ENCODE assay signal across 20 mouse cellular contexts in genomic region chr7:24479685-24480084, GRCm38 (mm10). TPM values are rescaled to one million over a fixed set of nuclear protein-coding genes. Genes with fewer than 3 reads are reported as not detected.
DNase-seq lines count a peak whose midpoint lies in the region; ATAC-seq lines count a peak whose summit lies in the region.
"Had no signal": no experiment of that assay in that cellular context is flagged by ENCODE, and none has a peak within 500 bp of the region (broad histone marks: within the 10 kb centered on the region; RNA-seq: fewer than 3 reads in every experiment).

No protein-coding gene starts in this region.

- H3K9ac ChIP-seq in midbrain, embryonic 11.5 days (ENCODE audit: low read length) = no peak overlapping the region
- H3K9ac ChIP-seq in midbrain, embryonic 14.5 days (replicated peaks; ENCODE audit: low read length) = no peak overlapping the region; the same call in 1 of the 2 replicates
- H3K9ac ChIP-seq in neural tube, embryonic 15.5 days (replicated peaks) = no peak overlapping the region
- H3K9ac ChIP-seq: heart, embryonic 15.5 days; liver, embryonic 14.5 days; lung, embryonic 15.5 days had no signal

- 100% methylated on average over 2 of the region's 2 CpGs for WGBS in midbrain, embryonic 11.5 days
- WGBS in midbrain, embryonic 10.5 days = 88% methylated on average over 2 of the region's 2 CpGs
- 96% methylated on average over 2 of the region's 2 CpGs for WGBS in midbrain, embryonic 14.5 days
- 88% methylated on average over 2 of the region's 2 CpGs for WGBS in neural tube, embryonic 15.5 days
- WGBS in embryonic facial prominence, embryonic 10.5 days = 90% methylated on average over 2 of the region's 2 CpGs

- no peaks in the 10 kb centered on the region for H3K36me3 ChIP-seq in midbrain, embryonic 11.5 days (ENCODE audit: control insufficient read depth, insufficient read depth, low read length)
- no peaks in the 10 kb centered on the region for H3K36me3 ChIP-seq in midbrain, embryonic 10.5 days
- H3K36me3 ChIP-seq in midbrain, embryonic 14.5 days (ENCODE audit: control insufficient read depth, insufficient read depth, low read length) = no peaks in the 10 kb centered on the region
- no peaks in the 10 kb centered on the region for H3K36me3 ChIP-seq in neural tube, embryonic 15.5 days
- no peaks in the 10 kb centered on the region for H3K36me3 ChIP-seq in embryonic facial prominence, embryonic 10.5 days (replicated peaks)
- H3K36me3 ChIP-seq: G1E; heart, embryonic 15.5 days had no signal

- H3K9me3 ChIP-seq in midbrain, embryonic 11.5 days (ENCODE audit: control insufficient read depth, low read length) = no peaks in the 10 kb centered on the region
- no peaks in the 10 kb centered on the region for H3K9me3 ChIP-seq in midbrain, embryonic 10.5 days (replicated peaks)
- H3K9me3 ChIP-seq in midbrain, embryonic 14.5 days (ENCODE audit: control insufficient read depth, low read length) = no peaks in the 10 kb centered on the region
- H3K9me3 ChIP-seq in neural tube, embryonic 15.5 days (replicated peaks) = no peaks in the 10 kb centered on the region
- H3K9me3 ChIP-seq in embryonic facial prominence, embryonic 10.5 days = no peaks in the 10 kb centered on the region
- H3K9me3 ChIP-seq: heart, embryonic 15.5 days; lung, embryonic 15.5 days had no signal

- peaks cover 15% of the 10 kb centered on the region for H3K4me1 ChIP-seq in midbrain, embryonic 11.5 days (ENCODE audit: control insufficient read depth, insufficient read depth, low read length)
- H3K4me1 ChIP-seq in midbrain, embryonic 10.5 days = peaks cover 35% of the 10 kb centered on the region
- peaks cover 29% of the 10 kb centered on the region for H3K4me1 ChIP-seq in midbrain, embryonic 14.5 days (ENCODE audit: control insufficient read depth, insufficient read depth, low read length)
- peaks cover 47% of the 10 kb centered on the region for H3K4me1 ChIP-seq in neural tube, embryonic 15.5 days
- H3K4me1 ChIP-seq in embryonic facial prominence, embryonic 10.5 days = peaks cover 30% of the 10 kb centered on the region

- peaks cover 7% of the 10 kb centered on the region for H3K27me3 ChIP-seq in midbrain, embryonic 11.5 days (ENCODE audit: control insufficient read depth, insufficient read depth, low read length)
- peaks cover 53% of the 10 kb centered on the region for H3K27me3 ChIP-seq in midbrain, embryonic 10.5 days (ENCODE audit: low read depth, poor library complexity, severe bottlenecking)
- H3K27me3 ChIP-seq in midbrain, embryonic 14.5 days (ENCODE audit: control insufficient read depth, insufficient read depth, low read length) = no peaks in the 10 kb centered on the region
- no peaks in the 10 kb centered on the region for H3K27me3 ChIP-seq in neural tube, embryonic 15.5 days (replicated peaks)
- peaks cover 63% of the 10 kb centered on the region for H3K27me3 ChIP-seq in embryonic facial prominence, embryonic 10.5 days (replicated peaks; ENCODE audit: low read depth, poor library complexity, severe bottlenecking)

- no peak overlapping the region for H3K4me3 ChIP-seq in midbrain, embryonic 11.5 days (ENCODE audit: low read depth, low read length)
- H3K4me3 ChIP-seq in midbrain, embryonic 10.5 days = no peak overlapping the region
- no peak overlapping the region for H3K4me3 ChIP-seq in midbrain, embryonic 14.5 days (replicated peaks; ENCODE audit: low read depth, low read length)
- peak overlapping the region; percentile 67; the same call in 1 of the 2 replicates for H3K4me3 ChIP-seq in neural tube, embryonic 15.5 days (replicated peaks)
- no peak overlapping the region for H3K4me3 ChIP-seq in embryonic facial prominence, embryonic 10.5 days
- H3K4me3 ChIP-seq: heart, embryonic 15.5 days; lung, embryonic 15.5 days had no signal

- H3K27ac ChIP-seq in midbrain, embryonic 11.5 days (ENCODE audit: low read depth, low read length) = no peak overlapping the region
- H3K27ac ChIP-seq in midbrain, embryonic 10.5 days (replicated peaks) = no peak overlapping the region
- H3K27ac ChIP-seq in midbrain, embryonic 14.5 days (replicated peaks; ENCODE audit: low read depth, low read length) = no peak overlapping the region
- no peak overlapping the region for H3K27ac ChIP-seq in neural tube, embryonic 15.5 days (replicated peaks)
- no peak overlapping the region for H3K27ac ChIP-seq in embryonic facial prominence, embryonic 10.5 days (replicated peaks)
- H3K27ac ChIP-seq: heart, embryonic 15.5 days; liver, embryonic 14.5 days; lung, embryonic 15.5 days had no signal

- DNase-seq in cerebellum, adult 11-12 months = peak; percentile 52
- DNase-seq in cerebellum, adult 11 months = no peak
- DNase-seq in midbrain, embryonic 11.5 days (ENCODE audit: low spot score, missing footprints) = peak; percentile 44
- no peak for DNase-seq in midbrain, embryonic 10.5 days (ENCODE audit: low spot score)
- no peak for DNase-seq in midbrain, embryonic 14.5 days
- no peak for DNase-seq in MN1 (ENCODE audit: low spot score)
- no peak for DNase-seq in embryonic facial prominence, embryonic 10.5 days (ENCODE audit: low spot score)
- DNase-seq: adrenal gland, postnatal 25 days; kidney, adult 2 months; kidney, postnatal 25 days; lung, postnatal 4 days; right cerebral cortex, postnatal 14 days; spleen, adult 18-20 months had no signal

- no peak overlapping the region for H3K4me2 ChIP-seq in midbrain, embryonic 11.5 days
- peak overlapping the region; percentile 86; the same call in 1 of the 2 replicates for H3K4me2 ChIP-seq in midbrain, embryonic 14.5 days (ENCODE audit: low read length)
- H3K4me2 ChIP-seq in neural tube, embryonic 15.5 days = peak overlapping the region; percentile 77
- H3K4me2 ChIP-seq: heart, embryonic 15.5 days; lung, embryonic 15.5 days had no signal

- ATAC-seq in midbrain, embryonic 11.5 days (ENCODE audit: low FRiP score) = no peak
- ATAC-seq in midbrain, embryonic 14.5 days (ENCODE audit: low FRiP score, low TSS enrichment) = no peak
- no peak for ATAC-seq in neural tube, embryonic 15.5 days (ENCODE audit: low FRiP score)

RNA-seq across cellular contexts. Expression of gene Cadm4, which starts 2.1 kb away (rescaled TPM):
- 6.6 and 6.7 TPM in 2 replicates for polyA plus RNA-seq in midbrain, embryonic 11.5 days (2014; fragmentation: Nextera tagmentation; extraction: Ambion mirVana)
- polyA plus RNA-seq in midbrain, embryonic 10.5 days (2016; fragmentation: Nextera tagmentation; extraction: Ambion mirVana) = 10.0 and 18.3 TPM in 2 replicates
- 26.2 and 63.4 TPM in 2 replicates for polyA plus RNA-seq in midbrain, embryonic 14.5 days (2014; fragmentation: Nextera tagmentation; extraction: Ambion mirVana)
- 67.2 and 90.6 TPM in 2 replicates for polyA plus RNA-seq in neural tube, embryonic 15.5 days (2015; fragmentation: Nextera tagmentation; extraction: Ambion mirVana)
- 5.0 and 5.7 TPM in 2 replicates for polyA plus RNA-seq in embryonic facial prominence, embryonic 10.5 days (2016; fragmentation: Nextera tagmentation; extraction: Ambion mirVana)

RNA-seq across cellular contexts. Expression of gene Plaur, which starts 17.4 kb away (rescaled TPM):
- 0.86 and 1.4 TPM in 2 replicates for polyA plus RNA-seq in midbrain, embryonic 11.5 days (2014; fragmentation: Nextera tagmentation; extraction: Ambion mirVana)
- 0.68 and 1.0 TPM in 2 replicates for polyA plus RNA-seq in midbrain, embryonic 10.5 days (2016; fragmentation: Nextera tagmentation; extraction: Ambion mirVana)
- 1.1 and 2.6 TPM in 2 replicates for polyA plus RNA-seq in midbrain, embryonic 14.5 days (2014; fragmentation: Nextera tagmentation; extraction: Ambion mirVana)
- 1.7 and 4.6 TPM in 2 replicates for polyA plus RNA-seq in neural tube, embryonic 15.5 days (2015; fragmentation: Nextera tagmentation; extraction: Ambion mirVana)
- polyA plus RNA-seq in embryonic facial prominence, embryonic 10.5 days (2016; fragmentation: Nextera tagmentation; extraction: Ambion mirVana) = 1.7 TPM in 2 replicates

RNA-seq across cellular contexts. Expression of gene Zfp428, which starts 27.1 kb away (rescaled TPM):
- 83.8 and 83.9 TPM in 2 replicates for polyA plus RNA-seq in midbrain, embryonic 11.5 days (2014; fragmentation: Nextera tagmentation; extraction: Ambion mirVana)
- polyA plus RNA-seq in midbrain, embryonic 10.5 days (2016; fragmentation: Nextera tagmentation; extraction: Ambion mirVana) = 116 and 127 TPM in 2 replicates
- 216 and 303 TPM in 2 replicates for polyA plus RNA-seq in midbrain, embryonic 14.5 days (2014; fragmentation: Nextera tagmentation; extraction: Ambion mirVana)
- polyA plus RNA-seq in neural tube, embryonic 15.5 days (2015; fragmentation: Nextera tagmentation; extraction: Ambion mirVana) = 215 and 282 TPM in 2 replicates
- 100.0 and 110 TPM in 2 replicates for polyA plus RNA-seq in embryonic facial prominence, embryonic 10.5 days (2016; fragmentation: Nextera tagmentation; extraction: Ambion mirVana)

RNA-seq across cellular contexts. Expression of gene Irgc1, which starts 27.6 kb away (rescaled TPM):
- polyA plus RNA-seq in midbrain, embryonic 11.5 days (2014; fragmentation: Nextera tagmentation; extraction: Ambion mirVana) = not detected in 2 replicates
- not detected in 2 replicates for polyA plus RNA-seq in midbrain, embryonic 10.5 days (2016; fragmentation: Nextera tagmentation; extraction: Ambion mirVana)
- polyA plus RNA-seq in midbrain, embryonic 14.5 days (2014; fragmentation: Nextera tagmentation; extraction: Ambion mirVana) = not detected in 2 replicates
- polyA plus RNA-seq in neural tube, embryonic 15.5 days (2015; fragmentation: Nextera tagmentation; extraction: Ambion mirVana) = not detected in 2 replicates
- polyA plus RNA-seq in embryonic facial prominence, embryonic 10.5 days (2016; fragmentation: Nextera tagmentation; extraction: Ambion mirVana) = not detected in 2 replicates
- polyA plus RNA-seq: heart, embryonic 15.5 days; limb, embryonic 14.5 days; liver, embryonic 14.5 days; lung, embryonic 15.5 days; neural tube, embryonic 11.5 days had no signal

RNA-seq across cellular contexts. Expression of gene AC161166.1, which starts 32.6 kb away (rescaled TPM):
- 0.55 and 0.59 TPM in 2 replicates for polyA plus RNA-seq in midbrain, embryonic 11.5 days (2014; fragmentation: Nextera tagmentation; extraction: Ambion mirVana)
- polyA plus RNA-seq in midbrain, embryonic 10.5 days (2016; fragmentation: Nextera tagmentation; extraction: Ambion mirVana) = 0.64 and 0.99 TPM in 2 replicates
- 0.93 and 1.8 TPM in 2 replicates for polyA plus RNA-seq in midbrain, embryonic 14.5 days (2014; fragmentation: Nextera tagmentation; extraction: Ambion mirVana)
- polyA plus RNA-seq in neural tube, embryonic 15.5 days (2015; fragmentation: Nextera tagmentation; extraction: Ambion mirVana) = 0.98 and 1.2 TPM in 2 replicates
- 1.2 TPM in 2 replicates for polyA plus RNA-seq in embryonic facial prominence, embryonic 10.5 days (2016; fragmentation: Nextera tagmentation; extraction: Ambion mirVana)
- polyA plus RNA-seq: G1E; kidney, adult 2 months; liver, embryonic 14.5 days had no signal

Comparison
In these comparisons a context has a peak if more than half of its experiments do, and no peak if none do; other contexts are left out.
1. DNase-seq: peak in cerebellum, adult 11-12 months (single experiment) and midbrain, embryonic 11.5 days (single experiment); none in cerebellum, adult 11 months (single experiment), midbrain, embryonic 10.5 days (single experiment), midbrain, embryonic 14.5 days (single experiment), MN1 (single experiment) and embryonic facial prominence, embryonic 10.5 days (single experiment).